Mouse (Mus musculus) liver, adult 2 months (tissue): ENCODE measurements around the gene Sat2.

Experiments
- CTCF ChIP-seq: fragments of 200-500 bp; IDR thresholded peaks from 2 replicates; pipeline ENCODE4 v1.5.1; 2011; ENCODE audit warnings: low read depth, low read length, control low read depth
- POLR2A ChIP-seq: fragments of 200-500 bp; IDR thresholded peaks from 2 replicates; pipeline ENCODE4 v1.6.1; 2011; ENCODE audit warnings: low read length, control low read depth; ENCODE audit not compliant: insufficient read depth; ENCODE audit errors: extremely low read depth

- TF ChIP-seq POLR2A (no peak), CTCF (no peak)
Observed at GRCm38 (mm10) chr11:69623006-69623405, 1.2 kb downstream of the Sat2 start.
